Mouse (Mus musculus): ENCODE data around the gene 6820408C15Rik. TPM values are rescaled to one million over a fixed set of nuclear protein-coding genes. Genes with fewer than 3 reads are reported as not detected.
A peak's percentile ranks its signal among the peaks of the same experiment; 100 is the strongest.

The 6820408C15Rik gene
- polyA plus RNA-seq, 1 experiment from 2014 or later = 0.93 TPM

DNA sequence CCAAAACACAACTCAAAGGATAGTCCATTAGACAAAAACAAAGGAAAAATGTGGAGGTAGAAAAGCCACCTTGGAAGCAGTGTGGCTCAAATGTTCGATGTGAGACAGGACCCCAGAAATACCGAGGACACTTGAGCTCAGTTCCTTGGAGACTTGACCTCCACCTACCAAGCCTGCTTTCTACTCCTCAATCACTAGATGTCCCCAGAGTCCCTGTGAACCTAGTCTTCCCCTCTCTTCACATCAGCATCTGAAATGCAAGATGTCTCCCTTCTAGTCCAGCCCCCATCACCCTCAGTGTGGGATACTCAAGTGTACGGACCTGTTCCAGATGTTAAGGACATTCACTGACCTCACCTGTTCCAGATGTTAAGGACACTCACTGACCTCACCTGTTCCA lies 22.6 kb upstream of the 6820408C15Rik start:
- WGBS = 8% methylated on average over 3 of the region's 3 CpGs
- H3K4me2 ChIP-seq = no peak overlapping the region
- no peaks in the 10 kb centered on the region for H3K9me3 ChIP-seq (ENCODE audit: control insufficient read depth, low read length)
- H3K27me3 ChIP-seq (ENCODE audit: control insufficient read depth, insufficient read depth, low read length) = no peaks in the 10 kb centered on the region
- ATAC-seq (ENCODE audit: low FRiP score) (no peak), DNase-seq (ENCODE audit: low spot score, missing footprints) (peak; percentile 90)
- no peak overlapping the region for H3K4me3 ChIP-seq (ENCODE audit: low read depth, low read length)
- no peak overlapping the region for H3K27ac ChIP-seq (ENCODE audit: low read depth, low read length)
- no peak overlapping the region for H3K9ac ChIP-seq (ENCODE audit: low read length)
- peaks cover 19% of the 10 kb centered on the region for H3K4me1 ChIP-seq (ENCODE audit: control insufficient read depth, insufficient read depth, low read length)
- H3K36me3 ChIP-seq (ENCODE audit: control insufficient read depth, insufficient read depth, low read length) = no peaks in the 10 kb centered on the region

DNA sequence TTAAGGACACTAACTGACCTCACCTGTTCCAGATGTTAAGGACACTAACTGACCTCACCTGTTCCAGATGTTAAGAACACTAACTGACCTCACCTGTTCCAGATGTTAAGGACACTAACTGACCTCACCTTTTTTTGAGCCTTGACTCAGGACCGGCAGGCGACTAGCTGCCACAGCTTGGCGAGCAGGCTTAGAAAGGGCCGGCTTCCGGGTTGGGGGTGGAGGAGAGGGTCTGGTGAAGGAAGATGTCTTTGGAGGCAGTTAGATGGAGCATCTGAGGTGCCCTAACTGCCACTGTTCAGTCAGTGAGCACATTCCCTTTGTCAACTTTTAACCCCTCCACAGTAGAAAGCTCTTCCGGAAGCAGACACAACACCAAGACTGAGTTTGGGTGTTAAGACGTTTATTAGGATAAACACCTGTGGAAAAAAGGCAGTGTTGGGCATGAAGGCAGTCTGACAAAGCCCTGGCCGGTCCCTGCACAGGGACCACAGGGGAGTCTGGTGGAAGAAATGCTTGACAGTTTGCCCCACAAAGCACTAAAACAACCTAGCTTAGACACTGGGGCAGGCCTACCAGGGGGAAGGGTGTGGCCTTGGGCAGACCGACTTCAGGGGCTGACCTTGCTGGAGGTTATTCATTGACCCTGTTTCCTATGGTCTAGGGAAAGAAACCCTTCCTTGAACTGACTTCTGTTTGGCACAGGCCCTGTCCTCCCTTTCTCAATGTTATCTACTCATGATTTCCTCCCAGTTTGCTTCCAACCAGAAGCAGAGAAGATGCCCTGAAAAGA lies 22.0 kb upstream of the 6820408C15Rik start:
- Histone ChIP-seq H3K9ac (ENCODE audit: low read length) (no peak overlapping the region), H3K4me3 (ENCODE audit: low read depth, low read length) (no peak overlapping the region), H3K27me3 (ENCODE audit: control insufficient read depth, insufficient read depth, low read length) (no peaks in the 10 kb centered on the region), H3K27ac (ENCODE audit: low read depth, low read length) (no peak overlapping the region), H3K4me1 (ENCODE audit: control insufficient read depth, insufficient read depth, low read length) (peaks cover 21% of the 10 kb centered on the region), H3K4me2 (no peak overlapping the region), H3K9me3 (ENCODE audit: control insufficient read depth, low read length) (no peaks in the 10 kb centered on the region), H3K36me3 (ENCODE audit: control insufficient read depth, insufficient read depth, low read length) (no peaks in the 10 kb centered on the region)
- WGBS = 45% methylated on average over 9 of the region's 9 CpGs
- DNase-seq (ENCODE audit: low spot score, missing footprints) (peak; percentile 79), ATAC-seq (ENCODE audit: low FRiP score) (no peak)

DNA sequence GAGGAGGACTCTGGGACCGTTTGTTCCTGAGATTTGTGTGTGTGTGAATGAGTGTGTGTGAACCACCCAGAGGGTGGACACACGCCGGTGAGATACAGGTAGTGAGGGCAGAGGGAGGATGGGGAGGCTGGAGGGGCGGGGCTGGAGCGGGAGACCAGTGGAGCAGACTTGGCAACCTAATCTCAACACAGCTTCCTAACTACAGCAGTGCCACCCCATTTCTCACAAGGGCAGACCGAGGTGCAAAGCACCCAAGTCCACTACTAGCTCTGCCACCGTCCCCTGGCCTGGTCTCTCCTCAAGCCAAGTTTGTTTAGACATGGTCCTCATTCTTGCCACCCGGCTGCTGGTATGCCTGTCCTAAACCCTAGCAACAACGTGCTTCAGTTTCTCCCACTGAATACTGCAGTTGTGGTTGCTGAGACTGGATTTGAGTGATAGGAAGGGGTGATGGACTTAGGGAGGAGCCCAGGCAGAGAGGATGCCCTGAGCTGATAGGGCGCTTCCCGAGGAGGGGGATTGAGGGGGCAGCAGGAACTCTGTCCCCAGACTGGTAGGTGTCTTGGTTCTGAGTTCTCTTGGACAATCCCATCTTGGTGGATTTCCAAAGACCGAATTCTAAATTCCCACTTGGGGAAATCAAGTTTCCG lies 20.0 kb upstream of the 6820408C15Rik start:
- Histone ChIP-seq H3K27me3 (ENCODE audit: control insufficient read depth, insufficient read depth, low read length) (no peaks in the 10 kb centered on the region), H3K4me2 (peak overlapping the region; percentile 92), H3K36me3 (ENCODE audit: control insufficient read depth, insufficient read depth, low read length) (no peaks in the 10 kb centered on the region), H3K9me3 (ENCODE audit: control insufficient read depth, low read length) (no peaks in the 10 kb centered on the region), H3K4me3 (ENCODE audit: low read depth, low read length) (peak overlapping the region; percentile 90), H3K9ac (ENCODE audit: low read length) (peak overlapping the region; percentile 98), H3K4me1 (ENCODE audit: control insufficient read depth, insufficient read depth, low read length) (peaks cover 34% of the 10 kb centered on the region), H3K27ac (ENCODE audit: low read depth, low read length) (peak overlapping the region; percentile 9; the same call in 1 of the 2 replicates)
- WGBS = 20% methylated on average over 13 of the region's 13 CpGs
- ATAC-seq (ENCODE audit: low FRiP score) (no peak), DNase-seq (ENCODE audit: low spot score, missing footprints) (peak; percentile 94)

DNA sequence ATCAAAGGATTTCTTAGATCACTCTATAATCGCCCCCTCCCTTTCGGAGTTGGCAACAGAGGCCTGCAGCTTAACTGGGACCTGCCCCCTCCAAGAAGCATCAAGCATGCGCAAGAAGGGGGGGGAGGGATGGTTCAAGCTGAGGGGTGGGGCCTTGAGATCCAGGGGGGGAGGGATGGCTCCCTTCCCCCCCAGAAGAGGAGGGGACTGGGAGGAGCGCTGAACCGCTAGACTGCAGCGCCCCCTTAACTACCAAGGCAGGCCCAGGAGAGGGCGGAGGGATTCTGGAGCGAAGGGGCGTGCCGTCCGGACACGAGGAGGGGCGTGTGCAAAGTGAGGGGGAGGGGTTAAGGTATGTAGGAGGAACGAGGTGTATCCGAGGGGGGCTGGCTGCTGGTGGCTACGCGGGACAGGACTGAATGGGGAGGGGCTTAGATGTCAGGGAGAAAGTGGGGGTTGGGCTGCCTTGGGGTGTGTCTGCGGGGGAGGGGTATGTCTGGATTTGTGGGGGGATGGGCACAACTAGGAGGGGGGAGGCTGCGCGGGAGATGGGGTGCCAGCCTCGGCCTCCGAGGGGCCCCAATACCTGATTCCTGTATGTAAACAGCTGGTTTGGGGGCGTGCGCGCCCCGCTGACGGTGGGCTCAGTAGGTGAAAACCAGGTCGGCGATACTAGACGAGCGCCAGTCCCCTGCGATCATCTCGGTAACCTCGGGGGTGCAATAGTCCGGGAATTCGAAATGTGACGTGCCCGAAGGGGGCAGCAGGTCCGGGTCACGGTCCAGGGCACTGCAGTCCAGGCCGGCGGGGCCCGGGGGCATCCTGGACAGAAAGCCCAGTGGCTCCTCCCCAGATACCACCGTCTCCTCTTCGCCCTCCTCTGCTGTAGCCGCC lies 19.0 kb upstream of the 6820408C15Rik start:
- H3K4me1 ChIP-seq (ENCODE audit: control insufficient read depth, insufficient read depth, low read length) = peaks cover 34% of the 10 kb centered on the region
- under 1% methylated on average over 44 of the region's 46 CpGs for WGBS
- ATAC-seq (ENCODE audit: low FRiP score) = peak; percentile 65
- H3K9me3 ChIP-seq (ENCODE audit: control insufficient read depth, low read length) = no peaks in the 10 kb centered on the region
- H3K36me3 ChIP-seq (ENCODE audit: control insufficient read depth, insufficient read depth, low read length) = no peaks in the 10 kb centered on the region
- peak; percentile 99 for DNase-seq (ENCODE audit: low spot score, missing footprints)
- peak overlapping the region; percentile 98 for H3K9ac ChIP-seq (ENCODE audit: low read length)
- no peaks in the 10 kb centered on the region for H3K27me3 ChIP-seq (ENCODE audit: control insufficient read depth, insufficient read depth, low read length)
- peak overlapping the region; percentile 99 for H3K27ac ChIP-seq (ENCODE audit: low read depth, low read length)
- peak overlapping the region; percentile 90 for H3K4me3 ChIP-seq (ENCODE audit: low read depth, low read length)
- H3K4me2 ChIP-seq = peak overlapping the region; percentile 92

DNA sequence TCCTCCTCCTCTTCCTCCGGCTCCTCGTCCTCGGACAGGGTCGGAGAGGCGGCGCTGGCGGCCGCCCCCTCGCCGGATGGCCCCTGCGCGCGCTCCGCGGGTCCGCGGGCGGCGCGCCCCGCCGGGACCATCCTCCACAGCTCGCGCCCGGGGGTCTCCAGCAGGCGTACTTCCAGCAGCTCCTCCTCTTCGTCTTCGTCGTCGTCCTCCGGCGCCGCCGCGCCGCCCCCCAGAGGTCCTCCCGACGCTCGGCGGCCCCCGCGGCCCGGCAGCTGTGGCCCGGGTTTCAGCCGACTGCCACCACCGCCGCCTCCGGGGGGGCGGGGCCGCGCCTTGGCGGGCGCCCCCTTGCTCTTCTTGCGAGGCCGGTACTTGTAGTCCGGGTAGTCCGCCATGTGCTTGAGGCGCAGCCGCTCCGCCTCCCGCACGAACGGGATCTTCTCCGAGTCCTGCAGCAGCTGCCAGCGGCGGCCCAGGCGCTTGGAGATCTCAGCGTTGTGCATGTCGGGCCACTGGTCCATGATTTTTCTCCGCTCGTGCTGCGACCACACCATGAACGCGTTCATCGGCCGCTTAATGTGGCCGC lies 18.3 kb upstream of the 6820408C15Rik start:
- Histone ChIP-seq H3K4me2 (peak overlapping the region; percentile 92), H3K27me3 (ENCODE audit: control insufficient read depth, insufficient read depth, low read length) (no peaks in the 10 kb centered on the region), H3K9me3 (ENCODE audit: control insufficient read depth, low read length) (no peaks in the 10 kb centered on the region), H3K4me1 (ENCODE audit: control insufficient read depth, insufficient read depth, low read length) (peaks cover 34% of the 10 kb centered on the region), H3K27ac (ENCODE audit: low read depth, low read length) (peak overlapping the region; percentile 99), H3K9ac (ENCODE audit: low read length) (peak overlapping the region; percentile 98), H3K36me3 (ENCODE audit: control insufficient read depth, insufficient read depth, low read length) (no peaks in the 10 kb centered on the region), H3K4me3 (ENCODE audit: low read depth, low read length) (peak overlapping the region; percentile 90)
- ATAC-seq (ENCODE audit: low FRiP score) = peak; percentile 13
- peak; percentile 97 for DNase-seq (ENCODE audit: low spot score, missing footprints)
- under 1% methylated on average over 68 of the region's 77 CpGs for WGBS

DNA sequence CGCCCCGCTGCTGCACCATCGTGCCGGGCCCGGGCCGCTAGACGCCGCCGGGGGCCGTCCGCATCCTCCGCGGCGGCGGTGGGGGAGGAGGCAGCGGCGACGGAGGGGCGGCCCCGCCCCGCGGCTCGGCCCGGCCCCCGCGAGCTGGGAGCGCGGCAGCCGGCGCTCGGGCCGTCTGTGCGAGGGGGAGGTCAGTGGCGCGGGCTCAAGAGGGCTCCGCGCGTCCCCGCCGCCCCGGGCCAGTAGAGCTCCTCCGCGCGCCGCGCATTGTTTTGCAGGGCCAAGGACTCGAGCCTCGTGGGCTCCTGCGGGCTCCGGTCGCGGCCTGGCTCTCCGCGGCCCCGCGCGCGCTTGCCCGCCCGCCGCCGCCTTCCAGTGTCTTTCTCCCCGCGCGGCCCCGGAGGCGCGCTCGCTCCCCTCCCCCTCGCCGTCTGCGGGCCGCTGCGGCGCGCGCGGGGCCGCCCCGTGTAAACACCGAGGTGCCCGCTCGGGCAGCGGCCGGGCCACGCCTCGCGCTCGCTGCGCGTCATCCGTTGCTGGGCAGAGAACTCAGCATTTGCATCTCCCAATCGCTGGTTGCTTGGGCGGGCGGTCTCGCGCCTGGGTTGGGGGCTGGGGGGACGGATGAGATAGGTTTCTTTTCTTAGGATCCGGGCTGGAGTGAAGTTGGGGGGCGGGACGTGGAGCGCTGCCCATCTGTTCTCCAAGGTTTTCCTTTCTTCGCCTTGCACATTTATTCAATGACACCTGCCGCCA lies 17.5 kb upstream of the 6820408C15Rik start, which contains the start of gene Sox12:
Sox12 (minus strand) TSS at position 384 of the 756 bp plus-strand sequence.
- H3K27me3 ChIP-seq (ENCODE audit: control insufficient read depth, insufficient read depth, low read length) = no peaks in the 10 kb centered on the region
- peak; percentile 100 for DNase-seq (ENCODE audit: low spot score, missing footprints)
- H3K9ac ChIP-seq (ENCODE audit: low read length) = peak within 1 kb of the TSS; percentile 98
- peak within 1 kb of the TSS; percentile 99 for H3K27ac ChIP-seq (ENCODE audit: low read depth, low read length)
- H3K9me3 ChIP-seq (ENCODE audit: control insufficient read depth, low read length) = no peaks in the 10 kb centered on the region
- WGBS = under 1% methylated on average over 73 of the region's 104 CpGs
- peak; percentile 62 for ATAC-seq (ENCODE audit: low FRiP score)
- peak within 1 kb of the TSS; percentile 92 for H3K4me2 ChIP-seq
- peak within 1 kb of the TSS; percentile 90 for H3K4me3 ChIP-seq (ENCODE audit: low read depth, low read length)
- H3K4me1 ChIP-seq (ENCODE audit: control insufficient read depth, insufficient read depth, low read length) = peaks cover 34% of the 10 kb centered on the region
- no peaks in the 10 kb centered on the region for H3K36me3 ChIP-seq (ENCODE audit: control insufficient read depth, insufficient read depth, low read length)

DNA sequence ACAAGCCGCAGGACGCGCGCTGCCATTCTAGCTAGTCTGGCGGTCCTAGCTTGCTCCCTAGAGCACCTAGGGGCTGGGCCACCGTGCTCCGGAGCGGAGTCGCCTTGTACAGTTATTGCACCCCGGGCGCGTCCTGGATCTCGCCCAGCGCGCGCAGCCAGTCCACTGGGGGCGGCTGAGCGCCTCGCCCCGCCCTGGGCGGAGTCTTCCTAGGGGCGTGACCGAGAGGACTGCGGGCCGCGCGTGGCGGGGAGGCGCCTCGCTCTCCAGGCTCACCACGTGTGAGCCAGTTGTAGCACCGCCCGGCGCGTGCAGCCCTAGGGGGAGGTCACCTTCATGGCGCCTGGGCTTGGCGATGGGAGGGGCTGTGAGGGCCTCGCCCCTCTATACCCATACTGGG lies 16.7 kb upstream of the 6820408C15Rik start:
- H3K4me3 ChIP-seq (ENCODE audit: low read depth, low read length) = peak overlapping the region; percentile 90
- DNase-seq (ENCODE audit: low spot score, missing footprints) (peak; percentile 99), ATAC-seq (ENCODE audit: low FRiP score) (peak; percentile 75)
- no peaks in the 10 kb centered on the region for H3K9me3 ChIP-seq (ENCODE audit: control insufficient read depth, low read length)
- H3K9ac ChIP-seq (ENCODE audit: low read length) = peak overlapping the region; percentile 98
- peaks cover 34% of the 10 kb centered on the region for H3K4me1 ChIP-seq (ENCODE audit: control insufficient read depth, insufficient read depth, low read length)
- peak overlapping the region; percentile 92 for H3K4me2 ChIP-seq
- no peaks in the 10 kb centered on the region for H3K27me3 ChIP-seq (ENCODE audit: control insufficient read depth, insufficient read depth, low read length)
- no peaks in the 10 kb centered on the region for H3K36me3 ChIP-seq (ENCODE audit: control insufficient read depth, insufficient read depth, low read length)
- H3K27ac ChIP-seq (ENCODE audit: low read depth, low read length) = peak overlapping the region; percentile 99
- WGBS = under 1% methylated on average over 38 of the region's 38 CpGs

DNA sequence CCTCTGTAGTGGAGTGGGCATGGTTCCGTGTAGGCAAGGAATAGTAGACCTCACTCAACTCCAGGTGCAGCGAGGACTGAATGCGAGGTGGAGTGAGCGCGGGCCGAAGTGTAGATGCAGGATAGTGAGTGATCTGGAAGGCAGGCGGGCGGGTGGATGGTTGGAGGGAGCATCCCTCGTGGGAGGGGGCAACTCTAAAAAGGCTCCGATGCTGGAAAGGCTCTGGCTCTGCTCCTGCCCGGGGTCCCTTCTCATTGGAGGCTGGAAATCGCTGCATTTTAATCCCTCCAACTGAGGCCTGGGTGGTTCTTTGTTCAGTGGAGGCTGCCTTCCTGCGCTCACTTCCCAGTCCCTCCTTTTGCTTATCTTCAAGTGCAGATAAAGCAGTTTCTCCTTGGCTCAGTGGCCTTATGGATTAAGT lies 16.3 kb upstream of the 6820408C15Rik start:
- H3K9ac ChIP-seq (ENCODE audit: low read length) = peak overlapping the region; percentile 98

More for the DNA sequence above, 16.3 kb upstream of the 6820408C15Rik start:
- H3K27ac ChIP-seq (ENCODE audit: low read depth, low read length) = peak overlapping the region; percentile 99
- peak overlapping the region; percentile 92 for H3K4me2 ChIP-seq
- ATAC-seq (ENCODE audit: low FRiP score) = peak; percentile 15
- no peak for DNase-seq (ENCODE audit: low spot score, missing footprints)
- peak overlapping the region; percentile 90 for H3K4me3 ChIP-seq (ENCODE audit: low read depth, low read length)
- no peaks in the 10 kb centered on the region for H3K36me3 ChIP-seq (ENCODE audit: control insufficient read depth, insufficient read depth, low read length)
- H3K4me1 ChIP-seq (ENCODE audit: control insufficient read depth, insufficient read depth, low read length) = peaks cover 30% of the 10 kb centered on the region
- no peaks in the 10 kb centered on the region for H3K27me3 ChIP-seq (ENCODE audit: control insufficient read depth, insufficient read depth, low read length)
- WGBS = under 1% methylated on average over 13 of the region's 13 CpGs
- H3K9me3 ChIP-seq (ENCODE audit: control insufficient read depth, low read length) = no peaks in the 10 kb centered on the region
